In genomic region chr12:104835369-104836094, GRCm38 (mm10) we compare ENCODE assay signal across 19 mouse cellular contexts. TPM values are rescaled to one million over a fixed set of nuclear protein-coding genes. Genes with fewer than 3 reads are reported as not detected.
DNase-seq lines count a peak whose midpoint lies in the region; ATAC-seq and TF ChIP-seq lines count a peak whose summit lies in the region.
"Had no signal": no experiment of that assay in that cellular context is flagged by ENCODE, and none has a peak within 500 bp of the region (broad histone marks: within the 10 kb centered on the region; RNA-seq: fewer than 3 reads in every experiment).

No protein-coding gene starts in this region.

- no peak overlapping the region for H3K4me2 ChIP-seq in forebrain, postnatal 0 days (ENCODE audit: low read depth)
- H3K4me2 ChIP-seq in forebrain, embryonic 16.5 days (ENCODE audit: low read length), result no peak overlapping the region
- no peak overlapping the region for H3K4me2 ChIP-seq in hindbrain, embryonic 16.5 days (ENCODE audit: low read length)
- H3K4me2 ChIP-seq in midbrain, embryonic 14.5 days (ENCODE audit: low read length), result no peak overlapping the region
- no peak overlapping the region for H3K4me2 ChIP-seq in heart, embryonic 12.5 days
- H3K4me2 ChIP-seq: limb, embryonic 12.5 days; neural tube, embryonic 12.5 days had no signal

- H3K27ac ChIP-seq in forebrain, postnatal 0 days (ENCODE audit: low read depth, low read length), result no peak overlapping the region
- H3K27ac ChIP-seq in forebrain, embryonic 16.5 days (ENCODE audit: low read length), result no peak overlapping the region
- H3K27ac ChIP-seq in hindbrain, embryonic 16.5 days (ENCODE audit: low read depth, low read length), result no peak overlapping the region
- no peak overlapping the region for H3K27ac ChIP-seq in midbrain, embryonic 14.5 days (replicated peaks; ENCODE audit: low read depth, low read length)
- no peak overlapping the region for H3K27ac ChIP-seq in heart, embryonic 12.5 days (ENCODE audit: poor library complexity, severe bottlenecking)
- H3K27ac ChIP-seq: embryonic facial prominence, embryonic 10.5 days; limb, embryonic 12.5 days; neural tube, embryonic 12.5 days had no signal

- H3K4me3 ChIP-seq in forebrain, postnatal 0 days (ENCODE audit: low read depth, low read length), result no peak overlapping the region
- no peak overlapping the region for H3K4me3 ChIP-seq in forebrain, embryonic 16.5 days (replicated peaks; ENCODE audit: low read length)
- no peak overlapping the region for H3K4me3 ChIP-seq in hindbrain, embryonic 16.5 days (ENCODE audit: low read length)
- H3K4me3 ChIP-seq in midbrain, embryonic 14.5 days (replicated peaks; ENCODE audit: low read depth, low read length), result no peak overlapping the region
- H3K4me3 ChIP-seq in heart, embryonic 12.5 days, result no peak overlapping the region
- H3K4me3 ChIP-seq: embryonic facial prominence, embryonic 10.5 days; limb, embryonic 12.5 days; neural tube, embryonic 12.5 days had no signal

- no peak for TF ChIP-seq CTCF in forebrain, postnatal 0 days (IDR thresholded peaks at IDR 0.05; ENCODE audit: low read depth)

- 58% methylated on average over 19 of the region's 19 CpGs for WGBS in forebrain, postnatal 0 days
- WGBS in forebrain, embryonic 16.5 days, result 72% methylated on average over 19 of the region's 19 CpGs
- 59% methylated on average over 19 of the region's 19 CpGs for WGBS in hindbrain, embryonic 16.5 days
- WGBS in midbrain, embryonic 14.5 days, result 47% methylated on average over 19 of the region's 19 CpGs
- WGBS in heart, embryonic 12.5 days, result 71% methylated on average over 19 of the region's 19 CpGs

- H3K9me3 ChIP-seq in forebrain, postnatal 0 days (ENCODE audit: low read length), result no peaks in the 10 kb centered on the region
- H3K9me3 ChIP-seq in forebrain, embryonic 16.5 days (ENCODE audit: control insufficient read depth, low read length), result no peaks in the 10 kb centered on the region
- no peaks in the 10 kb centered on the region for H3K9me3 ChIP-seq in hindbrain, embryonic 16.5 days (ENCODE audit: control insufficient read depth, low read length)
- no peaks in the 10 kb centered on the region for H3K9me3 ChIP-seq in midbrain, embryonic 14.5 days (ENCODE audit: control insufficient read depth, low read length)
- H3K9me3 ChIP-seq in heart, embryonic 12.5 days (replicated peaks), result no peaks in the 10 kb centered on the region
- H3K9me3 ChIP-seq: embryonic facial prominence, embryonic 10.5 days; limb, embryonic 12.5 days; neural tube, embryonic 12.5 days had no signal

- ATAC-seq in forebrain, postnatal 0 days, result peak; percentile 62
- ATAC-seq in forebrain, embryonic 16.5 days, result no peak
- peak; percentile 40; the same call in 1 of the 2 replicates for ATAC-seq in hindbrain, embryonic 16.5 days
- ATAC-seq in midbrain, embryonic 14.5 days (ENCODE audit: low FRiP score, low TSS enrichment), result 0 out of 2 replicates have a peak, but pooled peaks have one; percentile 20
- ATAC-seq in heart, embryonic 12.5 days (ENCODE audit: insufficient number of reproducible peaks, low FRiP score), result no peak

- H3K4me1 ChIP-seq in forebrain, postnatal 0 days (ENCODE audit: insufficient read depth), result no peaks in the 10 kb centered on the region
- no peaks in the 10 kb centered on the region; the same call in 1 of the 2 replicates for H3K4me1 ChIP-seq in forebrain, embryonic 16.5 days (replicated peaks; ENCODE audit: control insufficient read depth, insufficient read depth, low read length)
- peaks cover 11% of the 10 kb centered on the region; the same call in 1 of the 2 replicates for H3K4me1 ChIP-seq in hindbrain, embryonic 16.5 days (ENCODE audit: control insufficient read depth, insufficient read depth, low read depth, low read length)
- H3K4me1 ChIP-seq in midbrain, embryonic 14.5 days (ENCODE audit: control insufficient read depth, insufficient read depth, low read length), result no peaks in the 10 kb centered on the region
- peaks cover 10% of the 10 kb centered on the region for H3K4me1 ChIP-seq in heart, embryonic 12.5 days (replicated peaks)

- no peak for DNase-seq in forebrain, postnatal 0 days
- peak; percentile 64 for DNase-seq in brain, adult 2 months (ENCODE audit: low read depth, low spot score)
- peak; percentile 50 for DNase-seq in midbrain, embryonic 14.5 days
- no peak for DNase-seq in right cerebral cortex, postnatal 10 days (ENCODE audit: low spot score in 2 of 2)
- DNase-seq in spleen, postnatal 10 days (ENCODE audit: low spot score in 2 of 2), result no peak
- DNase-seq: cerebellum, adult 8-10 months; heart, adult 11 months; heart, postnatal 10 days; kidney, adult 8-10 months; lung, postnatal 4 days; right cerebral cortex, adult 18-20 months; thymus, postnatal 14 days had no signal

- no peaks in the 10 kb centered on the region for H3K27me3 ChIP-seq in forebrain, postnatal 0 days (ENCODE audit: insufficient read depth, low read length)
- H3K27me3 ChIP-seq in forebrain, embryonic 16.5 days (replicated peaks; ENCODE audit: control insufficient read depth, insufficient read depth, low read length), result no peaks in the 10 kb centered on the region; the same call in 1 of the 2 replicates
- H3K27me3 ChIP-seq in hindbrain, embryonic 16.5 days (replicated peaks; ENCODE audit: control insufficient read depth, insufficient read depth, low read length), result no peaks in the 10 kb centered on the region
- peaks cover 4% of the 10 kb centered on the region; the same call in 1 of the 2 replicates for H3K27me3 ChIP-seq in midbrain, embryonic 14.5 days (ENCODE audit: control insufficient read depth, insufficient read depth, low read length)
- H3K27me3 ChIP-seq in heart, embryonic 12.5 days (replicated peaks), result peaks cover 20% of the 10 kb centered on the region
- H3K27me3 ChIP-seq: neural tube, embryonic 12.5 days had no signal

- no peaks in the 10 kb centered on the region for H3K36me3 ChIP-seq in forebrain, postnatal 0 days (ENCODE audit: insufficient read depth)
- H3K36me3 ChIP-seq in forebrain, embryonic 16.5 days (ENCODE audit: control insufficient read depth, insufficient read depth), result no peaks in the 10 kb centered on the region
- H3K36me3 ChIP-seq in hindbrain, embryonic 16.5 days (ENCODE audit: control insufficient read depth, insufficient read depth, low read length), result no peaks in the 10 kb centered on the region
- no peaks in the 10 kb centered on the region for H3K36me3 ChIP-seq in midbrain, embryonic 14.5 days (ENCODE audit: control insufficient read depth, insufficient read depth, low read length)
- no peaks in the 10 kb centered on the region for H3K36me3 ChIP-seq in heart, embryonic 12.5 days
- H3K36me3 ChIP-seq: embryonic facial prominence, embryonic 10.5 days; G1E; limb, embryonic 12.5 days; neural tube, embryonic 12.5 days had no signal

- H3K9ac ChIP-seq in forebrain, postnatal 0 days, result no peak overlapping the region
- H3K9ac ChIP-seq in forebrain, embryonic 16.5 days (replicated peaks; ENCODE audit: low read depth, low read length), result no peak overlapping the region
- 0 out of 2 replicates have a peak overlapping the region, but pooled peaks have one; percentile 28 for H3K9ac ChIP-seq in hindbrain, embryonic 16.5 days (ENCODE audit: low read depth, low read length)
- H3K9ac ChIP-seq in midbrain, embryonic 14.5 days (replicated peaks; ENCODE audit: low read length), result no peak overlapping the region
- H3K9ac ChIP-seq in heart, embryonic 12.5 days, result no peak overlapping the region
- H3K9ac ChIP-seq: limb, embryonic 12.5 days; neural tube, embryonic 12.5 days had no signal

RNA-seq across cellular contexts. Expression of gene Clmn, which starts 29.3 kb away (rescaled TPM):
- total RNA-seq in forebrain, postnatal 0 days (2014; rRNA removed), result 1.8 and 2.0 TPM in 2 replicates
- 1.2 and 1.8 TPM in 2 replicates for polyA plus RNA-seq in forebrain, postnatal 0 days (2015; fragmentation: Nextera tagmentation; extraction: Ambion mirVana)
- 0.71 and 0.84 TPM in 2 replicates for polyA plus RNA-seq in forebrain, embryonic 16.5 days (2015; fragmentation: Nextera tagmentation; extraction: Ambion mirVana)
- polyA plus RNA-seq in hindbrain, embryonic 16.5 days (2015; fragmentation: Nextera tagmentation; extraction: Ambion mirVana), result 1.2 TPM in 2 replicates
- 0.81 and 0.99 TPM in 2 replicates for polyA plus RNA-seq in midbrain, embryonic 14.5 days (2014; fragmentation: Nextera tagmentation; extraction: Ambion mirVana)
- polyA plus RNA-seq in heart, embryonic 12.5 days (2016; fragmentation: Nextera tagmentation; extraction: Ambion mirVana), result 0.56 and 1.3 TPM in 2 replicates
- polyA plus RNA-seq: G1E had no signal

Comparison
In these comparisons a context has a peak if more than half of its experiments do, and no peak if none do; other contexts are left out.
1. ATAC-seq: peak in forebrain, postnatal 0 days (single experiment), hindbrain, embryonic 16.5 days (single experiment) and midbrain, embryonic 14.5 days (single experiment); none in forebrain, embryonic 16.5 days (single experiment) and heart, embryonic 12.5 days (single experiment).
2. DNase-seq: peak in brain, adult 2 months (single experiment) and midbrain, embryonic 14.5 days (single experiment); none in forebrain, postnatal 0 days (single experiment), right cerebral cortex, postnatal 10 days (0 of 2) and spleen, postnatal 10 days (0 of 2).